Mouse (Mus musculus) ES-Bruce4 (cell line): ENCODE results near the gene Nhs.

Experiments used
- CTCF ChIP-seq: IDR thresholded peaks from one replicate; pipeline ENCODE4 v1.8.1; 2011; ENCODE audit warnings: low read depth, low read length
- EP300 ChIP-seq: IDR thresholded peaks from 2 replicates; pipeline ENCODE4 v1.6.1; 2011; ENCODE audit warnings: low read depth, low read length; ENCODE audit not compliant: insufficient read depth
- POLR2A ChIP-seq: IDR thresholded peaks from one replicate; pipeline ENCODE4 v1.8.1; 2011; ENCODE audit warnings: low read length; ENCODE audit not compliant: insufficient read depth

- TF ChIP-seq CTCF: no peak
- no peak for TF ChIP-seq POLR2A
- TF ChIP-seq EP300: no peak
These were observed 139.4 kb downstream of the Nhs start for GRCm38 (mm10) chrX:162020039-162020566.
